Mouse (Mus musculus) kidney, embryonic 14.5 days (tissue): ENCODE results near the gene Dock4. TPM values are rescaled to one million over a fixed set of nuclear protein-coding genes. Genes with fewer than 3 reads are reported as not detected.

ENCODE experiments used
- ATAC-seq: fragments of 200-750 bp; cut with Nextera tagmentation; 2 replicates; pipeline ENCODE4 v1.8.0; 2017; ENCODE audit warnings: moderate number of reproducible peaks, mild to moderate bottlenecking, moderate TSS enrichment, moderate library complexity; ENCODE audit not compliant: low FRiP score, low TSS enrichment
- H3K27ac ChIP-seq: fragments of 300-500 bp; sonication (generic); 2 replicates; pipeline ENCODE4 v1.5.1; 2014; ENCODE audit warnings: low read depth, mild to moderate bottlenecking, low read length, moderate library complexity, mixed read lengths
- H3K27me3 ChIP-seq: fragments of 300-500 bp; sonication (generic); 2 replicates; pipeline ENCODE4 v1.6.1; 2014; ENCODE audit warnings: mild to moderate bottlenecking, low read length; ENCODE audit not compliant: control insufficient read depth, insufficient read depth
- H3K36me3 ChIP-seq: fragments of 300-500 bp; sonication (generic); 2 replicates; pipeline ENCODE4 v1.6.1; 2014; ENCODE audit warnings: low read length, mixed read lengths; ENCODE audit not compliant: control insufficient read depth, insufficient read depth
- H3K4me1 ChIP-seq: fragments of 300-500 bp; sonication (generic); 2 replicates; pipeline ENCODE4 v1.6.1; 2014; ENCODE audit warnings: low read length, mixed read lengths; ENCODE audit not compliant: control insufficient read depth, insufficient read depth
- H3K4me2 ChIP-seq: fragments of 300-500 bp; sonication (generic); replicated peaks from 2 replicates; pipeline ENCODE4 v1.6.1; 2014; ENCODE audit warnings: low read depth, mild to moderate bottlenecking, low read length
- H3K4me3 ChIP-seq: fragments of 300-500 bp; sonication (generic); 2 replicates; pipeline ENCODE4 v1.5.1; 2014; ENCODE audit warnings: mild to moderate bottlenecking, low read length
- H3K9ac ChIP-seq: fragments of 300-500 bp; sonication (generic); 2 replicates; pipeline ENCODE4 v1.6.1; 2014; ENCODE audit warnings: low read depth, mild to moderate bottlenecking, low read length, moderate library complexity
- H3K9me3 ChIP-seq: fragments of 300-500 bp; sonication (generic); 2 replicates; pipeline ENCODE4 v1.6.1; 2016; ENCODE audit warnings: low read length; ENCODE audit not compliant: control insufficient read depth
- WGBS: fragments of 180-500 bp; shearing (Covaris S2); extraction: QIAGEN DNeasy Blood & Tissue Kit; methylation state at CpG from one replicate; pipeline ENCODE4 v1.1.7; 2014; 5-methylcytosine and 5-hydroxymethylcytosine counted together
- polyA plus RNA-seq: library from polyadenylated mRNA; unstranded; fragments of >200 nt; fragmentation: Nextera tagmentation; extraction: Ambion mirVana; gene quantifications from 2 replicates; pipeline ENCODE4 v1.2.1, GENCODE M21; 2014

Dock4 gene
- polyA plus RNA-seq, 1 experiment from 2014 or later = 17.9 TPM

DNA sequence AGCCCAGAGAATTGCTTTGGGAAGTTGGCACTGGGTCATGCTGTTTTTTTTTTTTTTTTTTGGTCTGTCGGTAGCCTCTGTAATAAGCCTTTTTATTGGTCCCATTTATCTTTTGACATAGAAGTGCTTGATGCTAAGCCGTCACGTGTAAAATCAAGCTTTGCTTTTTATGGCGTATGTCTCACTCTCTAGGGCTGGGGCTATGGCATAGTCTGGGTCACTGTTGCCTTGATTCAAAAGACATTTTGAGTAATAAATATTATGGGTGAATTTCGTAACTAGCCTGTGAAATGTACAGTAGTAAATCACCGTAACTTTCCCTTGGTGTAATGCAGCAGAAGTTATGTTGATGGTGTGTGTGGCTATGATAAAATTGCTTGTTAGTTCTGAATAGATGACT is 93.0 kb downstream of the Dock4 start:
- H3K9ac ChIP-seq = no peak overlapping the region
- H3K9me3 ChIP-seq = no peaks in the 10 kb centered on the region
- H3K4me2 ChIP-seq = no peak overlapping the region
- ATAC-seq = no peak
- H3K4me3 ChIP-seq = no peak overlapping the region
- H3K27ac ChIP-seq = no peak overlapping the region
- no peaks in the 10 kb centered on the region for H3K4me1 ChIP-seq
- no peaks in the 10 kb centered on the region for H3K36me3 ChIP-seq
- H3K27me3 ChIP-seq = no peaks in the 10 kb centered on the region
- 51% methylated on average over 6 of the region's 6 CpGs for WGBS

DNA sequence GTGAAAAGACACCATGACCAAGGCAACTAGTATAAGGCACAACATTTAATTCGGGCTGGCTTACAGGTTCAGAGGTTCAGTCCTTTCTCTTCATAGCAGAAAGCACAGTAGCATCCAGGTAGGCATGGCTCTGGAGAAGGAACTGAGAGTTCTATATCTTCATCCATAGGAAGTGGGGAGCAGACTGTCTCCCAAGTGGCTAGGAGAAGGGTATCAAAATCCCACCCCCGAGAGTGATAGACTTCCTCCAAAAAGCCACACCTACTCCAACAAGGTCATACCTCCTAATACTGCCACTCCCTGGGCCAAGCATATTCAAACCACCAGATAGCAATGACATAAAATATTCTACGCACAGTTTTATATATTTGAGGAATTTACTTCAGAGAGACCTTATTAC is 98.5 kb downstream of the Dock4 start:
- Histone ChIP-seq H3K4me2 (no peak overlapping the region), H3K27me3 (no peaks in the 10 kb centered on the region), H3K9ac (no peak overlapping the region), H3K36me3 (no peaks in the 10 kb centered on the region), H3K4me3 (no peak overlapping the region), H3K4me1 (no peaks in the 10 kb centered on the region), H3K9me3 (no peaks in the 10 kb centered on the region), H3K27ac (no peak overlapping the region)
- ATAC-seq = no peak
- 91% methylated on average over 3 of the region's 3 CpGs for WGBS

DNA sequence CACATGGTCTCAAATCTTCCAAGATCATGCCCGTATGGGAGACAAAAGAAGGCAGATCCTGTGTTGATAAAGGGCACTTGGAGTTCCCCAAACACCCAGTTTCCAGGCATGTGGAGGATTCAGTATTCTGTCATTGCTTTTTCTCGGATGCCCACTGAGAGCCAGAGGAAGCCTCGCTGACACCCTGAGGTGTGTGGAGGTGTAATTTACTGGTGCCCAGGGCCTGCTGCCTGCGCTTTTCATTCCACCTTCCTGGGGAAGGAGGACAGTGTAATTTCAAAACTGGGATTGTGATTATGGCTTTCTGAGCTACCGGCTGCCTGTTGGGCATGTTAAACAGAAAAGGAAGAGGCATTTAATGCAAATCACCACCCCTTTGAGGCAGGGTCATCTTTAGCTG is 101.1 kb downstream of the Dock4 start:
- 37% methylated on average over 5 of the region's 5 CpGs for WGBS
- H3K27ac ChIP-seq = no peak overlapping the region
- H3K27me3 ChIP-seq = no peaks in the 10 kb centered on the region
- H3K4me3 ChIP-seq = no peak overlapping the region
- H3K9ac ChIP-seq = no peak overlapping the region
- H3K36me3 ChIP-seq = no peaks in the 10 kb centered on the region
- no peaks in the 10 kb centered on the region for H3K9me3 ChIP-seq
- H3K4me1 ChIP-seq = no peaks in the 10 kb centered on the region
- no peak for ATAC-seq
- H3K4me2 ChIP-seq = no peak overlapping the region

DNA sequence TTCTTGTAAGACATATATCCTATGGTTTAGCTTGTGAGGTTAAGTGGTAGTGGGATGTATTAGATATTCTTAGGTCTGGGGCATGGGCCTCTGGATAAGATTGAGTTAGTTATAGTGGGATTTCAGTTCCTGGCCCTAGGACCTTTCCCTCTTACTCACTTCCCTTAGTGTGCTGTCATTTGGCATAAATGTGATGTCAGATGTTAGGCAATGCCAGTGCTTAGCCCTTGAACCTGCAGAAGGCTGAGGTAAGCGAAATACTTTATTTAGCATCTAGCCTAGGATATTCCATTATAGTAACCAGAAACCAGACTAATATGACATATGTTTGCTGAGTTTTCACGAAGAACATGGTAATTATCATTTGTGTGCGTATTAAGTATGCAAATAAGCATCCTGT is 105.6 kb downstream of the Dock4 start:
- H3K4me1 ChIP-seq = no peaks in the 10 kb centered on the region
- H3K4me3 ChIP-seq = no peak overlapping the region
- H3K36me3 ChIP-seq = no peaks in the 10 kb centered on the region
- H3K9me3 ChIP-seq = no peaks in the 10 kb centered on the region
- no peak overlapping the region for H3K27ac ChIP-seq
- H3K27me3 ChIP-seq = no peaks in the 10 kb centered on the region
- H3K4me2 ChIP-seq = no peak overlapping the region
- no peak for ATAC-seq
- no peak overlapping the region for H3K9ac ChIP-seq
- 93% methylated on average over 3 of the region's 3 CpGs for WGBS

DNA sequence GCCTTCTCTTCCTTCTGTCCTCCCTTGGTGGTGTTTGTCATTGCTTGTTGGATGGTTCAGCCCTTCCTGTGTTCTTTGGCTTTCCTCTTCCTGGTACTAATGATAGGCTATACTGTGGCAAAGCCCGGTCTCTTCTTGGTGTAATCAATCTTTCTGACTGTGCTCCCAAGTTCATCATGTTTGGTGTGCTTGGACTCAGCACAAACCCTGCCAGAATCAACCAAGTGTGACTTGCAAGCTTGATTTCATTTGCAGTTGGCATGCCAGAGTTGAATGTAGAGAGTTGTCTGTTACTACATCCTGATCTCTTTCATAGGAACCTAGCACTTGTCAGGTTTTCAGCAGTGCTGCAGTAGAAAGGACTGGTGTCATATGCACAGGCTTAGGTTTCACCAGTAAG is 106.4 kb downstream of the Dock4 start:
- H3K4me1 ChIP-seq = no peaks in the 10 kb centered on the region
- H3K4me2 ChIP-seq = no peak overlapping the region
- H3K9ac ChIP-seq = no peak overlapping the region
- H3K36me3 ChIP-seq = no peaks in the 10 kb centered on the region
- H3K27me3 ChIP-seq = no peaks in the 10 kb centered on the region
- no peaks in the 10 kb centered on the region for H3K9me3 ChIP-seq
- WGBS = 23% methylated on average over 1 of the region's 1 CpGs
- H3K4me3 ChIP-seq = no peak overlapping the region
- peak; percentile 35; the same call in 1 of the 2 replicates for ATAC-seq
- H3K27ac ChIP-seq = no peak overlapping the region

DNA sequence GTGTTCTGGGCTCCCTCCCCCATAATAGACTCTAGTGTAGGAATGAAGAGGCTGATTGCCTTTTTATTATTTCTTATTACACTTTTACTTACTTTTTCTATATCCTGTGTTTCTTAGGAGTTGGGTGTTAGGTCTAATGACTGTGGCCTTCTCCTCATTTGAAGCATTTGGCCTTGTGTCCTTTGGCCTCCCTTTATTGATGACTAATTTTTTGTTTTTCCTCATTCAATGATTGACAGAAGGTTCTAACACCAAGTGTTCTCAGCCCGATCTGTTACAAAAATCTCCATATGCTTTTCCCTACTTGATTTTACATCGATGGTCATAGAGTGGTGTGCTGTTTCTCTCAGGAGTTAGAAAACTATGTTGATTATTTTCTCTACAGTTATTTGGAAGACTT is 108.2 kb downstream of the Dock4 start:
- WGBS = 89% methylated on average over 2 of the region's 2 CpGs
- no peak overlapping the region for H3K4me3 ChIP-seq
- no peak for ATAC-seq
- no peaks in the 10 kb centered on the region for H3K9me3 ChIP-seq
- H3K36me3 ChIP-seq = no peaks in the 10 kb centered on the region
- H3K27ac ChIP-seq = no peak overlapping the region
- no peak overlapping the region for H3K9ac ChIP-seq
- H3K27me3 ChIP-seq = no peaks in the 10 kb centered on the region
- H3K4me2 ChIP-seq = no peak overlapping the region
- H3K4me1 ChIP-seq = no peaks in the 10 kb centered on the region

DNA sequence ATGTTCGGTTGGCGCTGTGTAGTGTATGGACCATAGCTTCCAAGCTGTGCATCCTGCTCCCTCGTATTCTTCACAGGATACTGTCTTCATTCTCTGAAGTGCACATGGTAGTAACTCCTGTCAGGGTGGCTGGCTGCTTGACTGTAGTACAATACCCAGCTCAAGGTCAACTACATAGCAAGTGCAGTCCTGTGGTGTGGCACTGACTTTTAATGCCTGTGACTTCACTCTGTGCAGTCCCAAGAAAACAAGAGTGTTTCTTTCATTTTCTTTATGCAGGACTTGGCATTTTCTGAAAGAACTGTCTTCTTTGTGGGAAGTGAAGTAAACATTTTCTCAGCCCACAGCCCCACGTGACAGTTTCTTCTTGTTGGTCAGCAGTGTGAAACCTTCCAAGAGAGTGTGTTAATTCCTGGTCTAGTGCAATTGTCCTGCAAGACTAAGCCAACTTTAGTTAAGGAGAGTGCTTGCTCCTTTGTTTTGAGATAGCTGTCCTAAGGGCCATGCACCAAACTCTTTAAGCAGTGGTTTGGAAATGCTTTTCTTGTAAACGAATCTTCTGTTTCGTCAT is 109.3 kb downstream of the Dock4 start:
- WGBS = 90% methylated on average over 6 of the region's 6 CpGs

DNA sequence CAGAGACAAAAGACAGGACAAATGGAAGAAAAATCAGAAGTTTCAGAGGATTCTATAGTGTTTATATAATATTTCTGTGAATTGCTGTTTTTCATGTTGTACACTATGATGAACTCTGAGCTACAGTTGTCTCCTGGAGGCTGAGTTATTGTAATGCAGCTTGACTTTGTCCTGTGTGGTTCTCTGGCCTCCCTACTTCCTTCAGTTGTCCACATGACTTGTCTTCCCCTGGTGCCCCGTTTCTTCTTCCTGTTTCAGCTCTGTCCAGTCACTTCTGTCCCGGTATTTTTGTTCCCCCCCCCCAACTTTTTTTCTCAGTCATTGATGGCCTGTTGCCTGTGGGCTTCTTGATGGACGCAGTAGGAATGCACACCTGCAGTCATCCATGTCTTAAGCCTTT is 112.8 kb downstream of the Dock4 start:
- Histone ChIP-seq H3K9ac (no peak overlapping the region), H3K4me3 (no peak overlapping the region), H3K4me1 (no peaks in the 10 kb centered on the region), H3K36me3 (no peaks in the 10 kb centered on the region), H3K27ac (no peak overlapping the region), H3K27me3 (no peaks in the 10 kb centered on the region), H3K4me2 (no peak overlapping the region), H3K9me3 (no peaks in the 10 kb centered on the region)
- ATAC-seq = no peak
- 57% methylated on average over 3 of the region's 3 CpGs for WGBS

More for the DNA sequence above, 109.3 kb downstream of the Dock4 start:
- Histone ChIP-seq H3K9ac (no peak overlapping the region), H3K4me1 (no peaks in the 10 kb centered on the region), H3K27me3 (no peaks in the 10 kb centered on the region), H3K4me2 (no peak overlapping the region), H3K9me3 (no peaks in the 10 kb centered on the region), H3K36me3 (no peaks in the 10 kb centered on the region), H3K4me3 (no peak overlapping the region), H3K27ac (no peak overlapping the region)
- no peak for ATAC-seq

DNA sequence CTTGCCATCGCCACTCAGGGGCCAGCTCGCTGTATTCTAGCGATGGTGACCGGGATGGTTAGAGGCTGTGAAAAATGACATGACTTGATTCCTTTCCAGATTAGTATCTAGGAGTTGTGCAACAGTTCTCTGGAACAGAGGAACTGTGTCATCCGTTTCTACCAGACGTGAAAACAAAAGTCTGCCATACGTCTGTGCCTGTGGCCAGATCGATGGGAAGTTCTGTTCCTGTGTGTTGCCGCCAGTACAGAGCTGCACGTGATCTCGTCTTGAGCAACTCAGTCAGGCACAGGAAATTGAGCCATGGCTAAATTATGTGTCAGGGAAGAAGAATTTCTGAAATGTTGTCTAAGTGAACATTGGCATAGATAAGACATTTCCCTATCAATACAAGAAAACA is 113.4 kb downstream of the Dock4 start:
- no peak overlapping the region for H3K9ac ChIP-seq
- H3K4me1 ChIP-seq = no peaks in the 10 kb centered on the region
- H3K9me3 ChIP-seq = no peaks in the 10 kb centered on the region
- H3K27ac ChIP-seq = no peak overlapping the region
- 77% methylated on average over 11 of the region's 11 CpGs for WGBS
- ATAC-seq = no peak
- H3K27me3 ChIP-seq = no peaks in the 10 kb centered on the region
- no peaks in the 10 kb centered on the region for H3K36me3 ChIP-seq
- H3K4me2 ChIP-seq = no peak overlapping the region
- H3K4me3 ChIP-seq = no peak overlapping the region
